Mouse (Mus musculus) gastrocnemius, adult 8-10 months (tissue): ENCODE measurements around the gene 1700034J05Rik. TPM values are rescaled to one million over a fixed set of nuclear protein-coding genes. Genes with fewer than 3 reads are reported as not detected.

Experiments
- DNase-seq, 2 experiments: peaks; one replicate each; pipeline ENCODE4 v3.0.0; 2022; ENCODE audit warnings: low spot score in 2 of 2
- total RNA-seq, 4 experiments: library from RNA; stranded (reverse); gene quantifications; 2 replicates each; pipeline ENCODE4 v1.2.4; 2022

Gene 1700034J05Rik
- total RNA-seq, 4 experiments from 2014 or later, result not detected

DNA sequence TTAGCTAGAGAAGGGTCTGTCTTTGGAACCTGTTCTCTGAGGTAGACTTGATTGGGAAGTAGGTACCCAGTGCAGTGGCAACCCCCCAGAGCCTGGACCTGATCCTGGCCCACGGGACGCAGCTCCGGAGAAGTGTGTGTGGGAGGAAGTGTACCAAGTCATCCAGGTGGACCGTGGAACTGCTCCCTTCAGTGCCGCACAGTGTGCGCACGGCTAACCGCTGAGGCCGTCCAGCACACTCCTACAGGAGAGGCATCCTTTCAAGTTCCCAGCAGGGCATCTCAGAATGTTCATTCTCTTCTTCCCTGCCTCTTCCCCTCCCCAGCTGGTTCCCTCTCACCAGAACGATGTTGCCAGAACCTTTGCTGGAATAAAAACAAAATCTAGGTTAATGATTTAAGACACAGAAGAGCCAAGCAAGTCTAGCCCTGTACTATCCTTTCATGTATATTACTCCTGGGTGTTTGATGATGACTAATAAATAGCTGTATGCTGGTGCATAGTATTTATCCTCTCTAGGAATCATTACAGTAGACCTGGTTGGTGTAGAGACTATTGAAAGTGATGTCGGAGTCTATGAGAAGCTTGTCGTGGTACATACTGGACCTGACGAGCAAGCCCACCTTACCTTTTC lies 11.0 kb upstream of the 1700034J05Rik start:
- DNase-seq, result no peak

DNA sequence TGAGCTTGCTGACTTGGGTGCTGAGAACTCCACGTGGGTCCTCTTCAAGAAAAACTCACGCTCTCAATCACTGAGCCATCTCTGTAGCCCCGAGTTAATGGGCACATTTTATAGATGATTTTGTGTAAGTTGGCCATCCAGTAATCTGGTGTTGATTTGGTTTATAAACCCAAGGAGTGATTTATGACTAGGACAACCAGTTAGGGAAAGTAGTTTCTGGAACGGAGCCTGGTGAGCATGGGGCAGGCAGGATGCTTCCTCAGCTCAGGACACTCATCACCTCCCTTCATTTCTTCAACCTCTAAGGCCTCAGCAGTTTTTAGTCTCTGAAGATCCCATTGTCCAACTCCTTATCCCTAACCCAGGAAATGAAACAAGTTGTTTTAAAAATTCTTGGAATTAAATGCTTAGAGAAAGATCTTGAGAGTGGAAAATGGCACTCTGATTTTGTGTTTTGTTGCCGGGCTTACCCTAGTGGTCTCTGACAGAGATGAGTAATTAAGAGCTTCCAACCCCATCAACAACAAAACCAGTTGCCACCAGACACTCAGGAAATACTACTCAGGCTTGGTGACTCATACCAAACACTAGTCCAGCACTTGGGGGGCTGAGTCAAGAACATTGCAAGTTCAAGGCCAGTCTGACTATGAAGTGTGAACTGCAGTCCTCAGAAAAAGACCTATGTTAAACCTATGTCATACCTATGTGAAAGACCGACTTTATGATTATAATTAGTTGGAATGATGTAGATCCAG lies 9.4 kb upstream of the 1700034J05Rik start:
- no peak for DNase-seq

DNA sequence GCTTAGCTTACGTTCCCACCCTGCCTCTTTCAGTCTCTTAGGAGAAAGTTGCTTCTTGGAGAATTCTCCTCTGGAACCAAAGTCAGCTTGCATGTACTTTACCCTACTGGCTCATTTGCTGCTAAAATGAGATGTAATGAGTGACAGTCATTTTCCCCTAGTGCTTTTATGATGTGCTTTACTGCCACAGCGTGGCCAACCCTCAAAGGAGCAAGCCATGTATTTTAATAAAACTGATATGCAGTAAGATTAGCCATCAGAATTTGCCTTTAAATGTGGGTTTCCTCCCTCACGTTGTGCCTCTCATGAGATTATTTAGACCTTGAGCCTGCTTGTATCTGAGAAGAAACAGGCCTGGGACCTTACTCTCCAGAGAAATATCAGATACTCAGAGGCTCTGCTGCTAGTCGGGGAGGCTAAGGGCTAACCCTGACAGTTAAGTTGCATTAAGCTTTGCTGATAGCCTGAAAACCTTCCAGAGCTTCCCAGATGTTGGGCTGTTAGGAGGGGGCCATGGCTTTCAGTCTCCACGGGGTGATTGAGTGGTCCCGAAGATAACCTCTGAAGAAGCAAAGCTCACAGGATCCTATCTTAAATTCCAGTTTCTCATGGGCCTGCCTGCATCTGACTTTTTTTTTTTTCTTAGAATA lies 7.7 kb upstream of the 1700034J05Rik start:
- DNase-seq, result no peak

DNA sequence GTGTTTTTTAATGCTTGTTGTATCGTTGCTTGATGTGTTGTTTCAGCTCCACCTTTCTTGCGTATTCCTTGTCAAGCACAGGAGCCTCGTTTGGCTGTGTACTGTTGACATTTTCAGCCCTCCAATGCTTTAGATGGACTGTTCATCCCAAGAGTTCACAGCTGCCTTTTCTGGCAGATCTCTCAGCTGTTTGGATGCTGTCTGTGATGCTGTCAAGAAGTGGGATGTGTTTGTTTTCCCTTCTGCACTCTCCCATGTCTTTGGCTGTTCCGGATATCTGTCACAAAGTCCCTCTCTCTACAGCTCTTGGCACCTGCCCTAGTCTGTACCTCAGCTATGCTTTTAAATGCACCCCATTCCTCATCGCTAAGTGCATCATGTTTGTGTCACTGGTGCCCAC lies 6.7 kb upstream of the 1700034J05Rik start:
- DNase-seq, result no peak

DNA sequence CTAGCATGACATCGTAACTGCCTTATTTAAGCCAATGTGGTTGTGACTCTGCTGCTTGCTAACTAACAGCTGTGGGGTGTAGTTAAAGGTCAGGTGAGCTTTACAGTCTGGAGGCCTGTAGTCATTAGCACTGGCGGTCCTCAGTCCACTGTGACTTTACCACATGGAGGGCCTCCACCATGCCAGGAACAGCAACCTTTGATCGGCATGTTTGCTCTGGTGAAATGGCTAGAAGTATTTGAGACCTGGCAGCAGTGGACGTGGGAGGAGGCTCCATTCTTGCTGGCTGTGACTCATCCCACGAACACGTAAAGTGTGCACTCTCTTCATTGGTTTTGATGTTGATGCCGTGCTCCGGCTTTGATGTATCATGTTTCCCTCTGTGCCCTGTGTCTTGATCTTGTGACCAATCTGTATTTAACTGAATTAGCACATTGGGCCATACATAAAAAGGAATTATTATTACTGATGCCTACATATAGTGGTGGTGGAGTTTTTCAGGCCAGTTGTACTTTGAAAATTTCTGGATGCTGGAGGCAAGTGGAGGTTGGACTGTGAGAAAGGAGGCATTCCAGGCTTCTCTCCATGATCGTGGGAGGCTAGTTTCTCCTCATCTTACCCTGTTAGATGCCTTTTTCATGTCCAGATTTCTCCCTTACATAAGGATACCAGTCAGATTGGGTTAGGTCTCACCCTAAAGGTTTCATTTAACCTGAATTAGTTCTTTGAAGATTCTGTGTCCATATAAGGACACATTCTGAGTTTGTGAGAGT lies 5.9 kb upstream of the 1700034J05Rik start:
- DNase-seq, result peak in 1 of 2 experiments; percentile 27

DNA sequence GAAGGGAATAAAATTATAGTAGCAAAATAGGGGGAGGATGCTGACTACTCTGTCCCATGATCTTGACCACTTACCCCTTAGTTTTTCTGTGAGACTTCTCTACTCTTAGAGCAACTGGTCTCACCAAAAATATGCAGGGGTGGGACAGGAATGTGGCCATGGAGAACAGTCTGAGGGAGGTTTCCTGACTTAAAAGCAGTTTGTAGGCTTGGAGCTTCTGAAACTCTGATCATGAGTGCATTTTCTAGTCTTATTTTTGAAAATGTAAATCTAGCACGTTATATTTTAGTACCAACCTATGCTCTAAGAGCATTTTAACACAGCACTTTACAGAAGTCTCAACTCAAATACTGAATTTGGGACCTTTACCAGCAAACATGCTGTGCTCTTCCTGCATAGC lies 4.5 kb upstream of the 1700034J05Rik start:
- DNase-seq, result no peak

DNA sequence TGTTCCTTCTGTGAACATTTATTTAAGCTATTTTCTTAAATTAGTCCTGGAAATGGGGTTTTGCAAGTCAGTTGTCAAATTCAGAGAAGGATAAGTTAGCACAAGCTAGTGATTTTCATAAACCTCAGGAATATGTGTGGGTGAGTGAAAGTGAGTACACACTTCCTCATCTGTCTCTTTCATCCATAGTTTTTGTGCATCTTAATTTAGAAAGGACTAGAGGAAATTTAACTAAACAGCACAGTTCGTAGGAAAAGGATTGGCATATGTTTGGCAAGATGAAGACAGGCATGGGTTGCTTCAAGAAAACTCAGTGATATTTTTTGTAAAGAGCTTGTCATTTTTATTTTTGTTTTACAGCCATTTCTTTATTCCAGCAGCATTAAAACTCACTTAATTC lies 2.7 kb upstream of the 1700034J05Rik start:
- DNase-seq, result no peak

DNA sequence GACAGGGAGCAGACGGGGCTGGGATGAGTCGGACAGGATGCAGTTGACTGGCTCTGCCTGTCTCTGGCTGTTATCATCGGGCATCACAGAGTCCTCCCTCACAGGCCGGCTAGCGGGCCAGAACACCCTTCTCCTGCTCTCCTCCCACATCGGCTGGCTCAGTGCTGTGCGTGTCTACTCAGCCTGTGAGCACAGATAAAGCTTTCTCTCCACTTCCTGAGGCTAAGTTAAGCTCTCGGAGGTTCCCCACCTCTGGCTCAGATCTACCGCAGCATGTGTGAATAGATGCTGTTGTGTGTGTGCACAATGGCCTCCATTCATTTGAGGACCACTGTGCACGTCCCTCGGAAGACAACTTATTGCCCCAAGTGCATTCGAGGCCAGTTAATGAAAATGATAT lies 1.7 kb upstream of the 1700034J05Rik start:
- DNase-seq, result no peak

DNA sequence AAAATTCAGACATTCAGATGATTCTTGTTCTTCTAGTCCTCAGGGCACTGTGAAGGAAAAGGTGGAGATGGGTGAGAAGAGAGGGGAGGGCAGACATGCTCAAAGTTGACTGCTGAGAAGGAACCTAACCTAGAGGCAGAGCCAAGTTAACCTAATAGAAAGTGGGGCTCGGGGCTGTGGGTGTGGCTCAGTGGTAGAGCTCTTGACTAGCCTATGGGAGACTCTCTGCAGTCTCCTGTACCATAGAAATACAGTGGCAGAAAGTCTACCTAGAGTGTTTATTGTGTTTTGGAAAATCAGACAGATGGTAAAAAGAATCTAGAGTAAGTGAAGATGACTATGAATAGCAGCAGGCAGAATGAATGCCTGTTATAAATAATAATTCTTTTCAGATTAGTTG lies 1.3 kb upstream of the 1700034J05Rik start:
- DNase-seq, result no peak

DNA sequence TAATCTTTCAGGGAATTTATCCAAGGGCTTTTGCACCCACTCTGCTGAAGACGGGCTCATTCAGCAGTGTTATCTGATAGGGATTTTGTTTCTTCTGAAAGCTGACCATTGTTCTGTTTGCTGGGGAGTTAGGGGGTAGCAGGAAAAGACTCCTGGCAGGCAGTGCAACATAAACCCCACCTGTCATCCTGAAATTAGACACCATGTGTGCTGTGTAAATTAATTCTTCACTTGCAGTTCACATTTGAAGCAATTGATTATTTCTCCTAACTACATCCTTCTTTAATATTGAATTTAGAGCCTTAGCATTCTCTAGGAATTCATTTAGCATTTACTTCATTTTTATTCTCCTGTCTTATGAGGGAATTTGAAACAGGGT lies 3.8 kb downstream of the 1700034J05Rik start:
- DNase-seq, result no peak

DNA sequence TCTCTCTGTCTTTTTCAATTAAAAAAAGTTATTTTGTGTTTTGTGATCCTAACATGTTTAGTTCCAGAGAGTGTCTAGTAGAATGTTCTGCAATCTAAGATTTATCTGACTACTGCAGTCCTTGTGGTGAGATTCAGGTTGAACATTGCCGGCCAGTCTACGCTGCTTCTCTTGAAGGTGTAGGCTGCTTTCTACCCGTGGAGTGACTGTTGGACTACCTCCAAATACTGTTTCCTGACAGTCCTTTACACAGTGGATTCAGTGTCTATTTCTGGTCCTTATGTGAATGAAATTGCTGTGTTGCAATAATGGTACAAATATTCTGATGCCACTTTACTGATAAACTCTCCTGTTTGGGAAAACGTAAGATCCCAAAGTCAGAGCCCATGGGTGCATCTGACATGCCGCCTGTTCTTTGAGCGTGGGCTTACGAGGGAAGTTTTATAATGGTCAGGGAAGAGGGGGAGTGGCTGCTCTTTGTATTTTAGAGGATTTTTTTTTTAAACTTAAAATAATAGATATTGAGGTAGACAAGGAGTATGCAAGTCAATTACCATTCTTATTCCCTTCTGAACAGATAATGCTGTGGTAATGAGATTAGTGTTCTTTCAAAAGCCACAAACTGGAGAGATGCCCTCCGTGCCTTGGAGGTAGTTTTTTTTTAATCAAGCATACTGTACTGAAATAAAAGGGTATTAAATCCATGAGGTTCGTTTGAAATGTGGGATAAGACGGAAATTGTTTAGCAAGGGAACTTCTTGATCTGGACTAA lies 4.4 kb downstream of the 1700034J05Rik start:
- no peak for DNase-seq

DNA sequence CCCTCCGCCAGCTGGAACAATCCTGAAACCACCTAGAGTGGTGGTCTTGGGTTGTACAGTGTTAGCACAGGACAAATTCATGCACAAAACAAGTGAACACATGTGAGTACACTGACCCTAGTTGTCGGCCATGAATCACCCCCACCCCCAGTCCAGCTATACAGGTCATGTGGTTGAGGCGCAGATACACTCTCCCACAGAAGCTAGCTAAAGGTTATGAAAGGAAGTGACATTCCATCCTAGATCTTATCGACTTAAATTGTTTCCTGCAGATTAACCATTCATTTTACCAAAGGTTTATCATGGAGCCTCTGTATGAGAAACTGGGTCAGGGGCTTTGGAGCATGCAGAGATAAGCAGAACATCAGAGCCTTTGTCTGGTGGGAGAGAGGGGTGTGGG lies 7.0 kb downstream of the 1700034J05Rik start:
- no peak for DNase-seq

DNA sequence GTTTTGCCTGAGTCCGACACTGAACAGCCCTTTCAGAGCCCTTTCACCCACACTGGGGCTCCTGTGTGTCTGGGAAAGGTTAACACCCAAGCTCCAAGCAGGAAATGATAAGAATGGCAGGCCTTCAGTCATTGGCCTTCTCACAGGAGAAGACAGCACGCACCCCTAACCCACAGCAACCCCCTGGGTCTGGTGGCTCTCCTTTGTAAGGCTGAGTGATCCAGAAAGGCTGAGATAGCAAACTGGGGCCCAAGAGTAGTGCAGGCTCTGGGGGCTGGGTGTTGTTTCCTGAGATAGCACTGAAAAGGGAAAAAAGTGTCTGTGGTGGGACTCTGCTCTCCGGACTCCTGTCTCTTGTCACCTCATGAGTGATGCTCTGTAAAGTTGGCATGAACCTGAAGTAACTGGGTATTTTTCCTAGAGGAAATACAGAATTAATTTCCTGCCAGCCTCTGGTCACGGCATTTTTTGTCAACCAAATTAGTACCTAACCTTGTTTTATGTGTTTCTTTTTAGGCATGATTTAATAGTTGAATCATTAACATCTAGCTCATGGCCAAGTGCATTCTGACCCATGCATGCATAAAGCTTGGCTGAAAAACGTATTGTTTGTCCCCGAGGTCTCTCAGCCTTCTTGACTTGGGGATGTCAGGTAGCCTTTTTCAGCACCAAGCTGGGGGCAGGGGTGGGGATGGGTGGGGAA lies 7.7 kb downstream of the 1700034J05Rik start:
- DNase-seq, result no peak

DNA sequence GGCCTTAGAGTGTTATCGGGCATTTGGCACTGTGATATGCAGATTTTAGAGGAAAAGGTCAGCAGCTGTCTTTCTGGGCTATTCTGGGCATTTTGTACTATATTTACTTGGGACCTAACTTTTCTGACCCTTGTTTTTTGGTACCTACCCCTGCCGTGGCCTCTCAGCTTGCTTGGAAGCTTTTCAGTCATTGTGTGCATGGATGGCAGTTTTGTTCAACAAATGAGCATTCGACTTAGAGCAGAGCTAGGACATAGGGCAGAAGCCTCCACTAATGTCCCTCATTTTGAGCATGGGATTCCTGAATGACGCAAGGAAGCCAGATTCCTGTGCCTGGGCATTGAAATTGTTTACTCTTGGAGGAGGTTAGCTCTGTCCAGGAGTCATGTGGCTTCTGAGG lies 9.4 kb downstream of the 1700034J05Rik start:
- DNase-seq, result no peak

DNA sequence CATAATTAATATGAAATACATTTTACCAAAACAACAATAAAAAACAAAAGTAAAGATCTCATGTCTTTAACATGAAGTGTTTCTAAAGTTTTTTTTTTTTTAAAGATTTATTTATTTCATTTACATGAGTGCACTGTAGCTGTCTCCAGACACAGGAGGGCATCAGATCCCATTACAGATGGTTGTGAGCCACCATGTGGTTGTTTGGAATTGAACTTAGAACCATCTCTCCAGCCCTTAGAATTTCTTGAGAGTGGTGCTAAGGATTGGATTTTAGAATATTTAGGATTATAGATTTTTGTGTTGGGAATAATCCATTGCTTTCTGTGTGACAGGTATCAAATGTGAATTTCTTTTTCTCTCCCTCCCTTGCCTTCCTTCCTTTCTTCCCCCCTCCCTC lies 10.2 kb downstream of the 1700034J05Rik start:
- no peak for DNase-seq

DNA sequence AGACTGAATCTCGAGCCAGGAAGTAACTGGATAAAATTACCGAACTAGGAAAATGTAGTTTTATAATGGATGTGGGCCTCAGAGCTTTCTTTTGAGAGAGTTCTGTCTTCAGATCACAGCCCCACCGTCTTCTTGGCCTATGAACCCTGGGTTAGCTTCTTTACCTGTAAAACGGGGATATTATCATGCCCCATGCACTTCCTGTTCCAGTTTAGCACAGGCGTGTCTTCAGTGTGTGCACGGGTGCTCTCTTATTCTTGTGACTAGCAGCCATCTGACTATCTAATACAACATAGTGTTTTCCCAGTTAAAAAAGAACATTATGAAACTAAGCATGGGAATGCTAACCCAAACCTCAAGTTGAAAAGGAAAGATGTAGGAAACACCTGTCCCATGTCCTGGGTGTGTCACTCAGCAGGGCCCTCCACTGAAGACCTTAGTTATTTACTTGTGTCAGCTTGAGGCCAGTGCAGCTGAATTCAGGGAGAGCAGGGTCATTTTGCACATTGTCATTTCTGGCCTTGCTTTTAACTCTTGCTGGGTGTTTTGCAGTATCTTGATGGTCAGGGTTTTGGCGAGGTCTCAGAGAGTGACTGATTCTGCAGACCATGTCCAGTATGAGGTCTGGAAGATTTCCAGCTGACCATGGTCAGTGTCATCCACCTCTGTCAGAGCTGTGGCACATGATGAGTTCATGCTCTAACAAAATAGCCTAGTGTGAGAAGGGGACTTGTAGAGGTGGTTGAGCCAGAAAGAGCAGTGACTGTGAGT lies 12.5 kb downstream of the 1700034J05Rik start:
- DNase-seq, result no peak

DNA sequence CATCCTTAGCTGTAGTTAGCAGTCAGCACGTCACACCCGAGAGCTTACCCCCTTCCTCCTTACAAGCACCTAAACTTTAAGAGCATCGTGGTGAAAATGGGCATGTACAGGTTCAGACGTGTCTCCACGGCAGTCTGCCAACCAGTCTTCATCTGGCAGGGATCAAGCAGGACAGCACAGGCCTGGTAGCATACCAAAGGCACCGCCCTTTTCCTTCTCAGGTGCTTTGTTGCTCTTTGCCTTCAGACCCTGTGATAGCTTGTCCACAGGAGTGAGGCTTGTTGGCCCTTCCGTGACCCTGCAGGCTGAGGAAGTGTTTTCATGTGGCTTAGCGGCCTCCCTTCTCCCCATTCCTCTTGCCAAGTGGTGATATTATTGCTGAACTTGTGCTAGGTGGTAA lies 15.2 kb downstream of the 1700034J05Rik start:
- no peak for DNase-seq

DNA sequence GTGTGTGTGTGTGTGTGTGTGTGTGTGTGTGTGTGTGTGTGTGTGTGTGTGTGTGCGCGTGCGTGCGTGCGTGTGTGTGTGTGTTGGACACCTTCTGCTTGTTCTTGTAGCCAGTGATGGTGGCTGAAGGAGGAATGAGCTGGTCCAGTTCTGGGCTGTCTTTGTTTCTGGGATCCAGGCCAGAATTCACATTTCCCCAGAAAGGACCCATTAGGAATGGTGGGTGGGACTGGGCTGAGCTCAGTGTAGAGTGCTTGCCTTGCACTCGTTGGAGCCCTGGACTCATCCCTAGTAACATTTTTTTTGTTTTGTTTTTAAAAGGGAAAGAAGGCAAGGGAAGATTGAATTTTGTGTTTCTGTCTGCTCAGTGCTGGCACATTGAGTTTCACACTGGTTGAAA lies 18.3 kb downstream of the 1700034J05Rik start:
- peak in 1 of 2 experiments; percentile 17 for DNase-seq

DNA sequence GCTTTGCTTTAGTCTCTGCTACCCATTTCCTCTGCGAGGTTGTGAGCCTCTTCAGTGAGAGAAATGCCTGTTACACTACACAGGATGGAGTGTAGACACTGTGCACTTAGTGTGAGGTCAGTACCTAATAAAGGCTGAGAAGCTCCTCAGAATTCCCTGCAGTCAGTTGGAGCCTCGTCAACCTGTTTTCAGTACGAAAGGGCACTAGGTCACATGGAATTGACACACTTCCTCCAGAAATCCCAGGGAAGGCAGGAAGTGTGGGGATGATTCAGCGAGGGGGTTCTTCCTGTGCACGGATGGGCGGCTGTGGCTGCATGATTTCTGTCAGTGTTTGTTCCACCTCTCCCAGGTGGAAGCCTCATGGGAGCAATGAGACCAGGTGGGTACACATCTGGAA lies 21.1 kb downstream of the 1700034J05Rik start:
- DNase-seq, result no peak

DNA sequence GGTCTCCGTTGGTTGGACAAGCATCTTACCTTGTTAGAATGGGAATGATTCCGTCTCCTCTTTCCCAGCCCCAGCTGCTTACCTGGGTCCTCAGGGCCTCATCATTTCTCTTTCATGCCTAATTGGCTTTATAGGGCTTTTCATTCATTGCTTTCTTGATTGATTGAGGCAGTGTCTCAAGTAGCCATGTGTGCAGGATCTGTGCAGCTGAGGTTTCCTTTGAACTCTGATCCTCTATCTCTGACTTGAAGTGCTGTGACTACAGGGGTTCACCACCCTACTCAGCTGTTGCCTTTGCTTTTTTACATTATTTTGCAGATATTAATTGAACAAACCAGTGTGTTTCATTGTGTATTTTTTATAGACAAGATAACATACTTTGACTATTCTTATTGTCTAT lies 25.2 kb downstream of the 1700034J05Rik start:
- DNase-seq, result no peak
